Mouse (Mus musculus): ENCODE data around the gene 1700037H04Rik.

GRCm38 (mm10) chr2:131139287-131139686, 20.6 kb downstream of the 1700037H04Rik start:
- no peak for TF ChIP-seq CTCF (IDR thresholded peaks at IDR 0.05; ENCODE audit: control insufficient read depth, insufficient read depth, insufficient replicate concordance, low read depth, low read length)
- TF ChIP-seq POLR2A (IDR thresholded peaks at IDR 0.05; ENCODE audit: control insufficient read depth, low read depth, low read length), result no peak
